ENCODE assay signal across 22 mouse cellular contexts in the genomic region with DNA sequence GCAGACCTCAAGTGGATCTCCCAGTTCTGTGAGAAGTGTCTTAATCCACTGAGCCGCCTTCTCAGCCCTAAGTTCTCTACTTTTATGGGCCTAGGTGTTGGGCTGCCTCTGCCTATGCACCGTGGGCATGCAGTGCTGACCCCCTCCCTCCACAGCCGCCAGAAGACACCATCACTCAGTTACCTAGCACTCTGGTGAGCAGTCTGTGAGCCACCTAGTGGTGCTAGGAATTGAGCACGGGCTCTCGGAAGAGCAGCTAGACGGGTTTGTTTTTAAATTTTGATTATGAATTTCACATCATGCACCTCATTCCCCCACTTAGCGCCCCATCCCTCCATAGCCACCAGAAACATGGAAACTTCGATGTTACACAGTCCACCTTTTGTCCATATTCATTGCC. TPM values are rescaled to one million over a fixed set of nuclear protein-coding genes. Genes with fewer than 3 reads are reported as not detected.
A peak's percentile ranks its signal among the peaks of the same experiment; 100 is the strongest.
DNase-seq lines count a peak whose midpoint lies in the region; ATAC-seq and TF ChIP-seq lines count a peak whose summit lies in the region.
"Had no signal": no experiment of that assay in that cellular context is flagged by ENCODE, and none has a peak within 500 bp of the region (broad histone marks: within the 10 kb centered on the region; RNA-seq: fewer than 3 reads in every experiment).

No protein-coding gene starts in this region.

- no peaks in the 10 kb centered on the region for H3K9me3 ChIP-seq in kidney, postnatal 0 days (replicated peaks; ENCODE audit: low read length)
- no peaks in the 10 kb centered on the region for H3K9me3 ChIP-seq in kidney, embryonic 15.5 days (replicated peaks)
- no peaks in the 10 kb centered on the region for H3K9me3 ChIP-seq in stomach, postnatal 0 days (ENCODE audit: control insufficient read depth, low read length)
- H3K9me3 ChIP-seq: liver, embryonic 15.5 days; midbrain, embryonic 15.5 days; neural tube, embryonic 13.5 days; stomach, embryonic 15.5 days had no signal

- no peak overlapping the region for H3K4me2 ChIP-seq in kidney, postnatal 0 days (ENCODE audit: low read length)
- H3K4me2 ChIP-seq in kidney, embryonic 15.5 days, result no peak overlapping the region
- H3K4me2 ChIP-seq in stomach, postnatal 0 days (replicated peaks; ENCODE audit: low read depth), result no peak overlapping the region
- H3K4me2 ChIP-seq: heart, embryonic 11.5 days; liver, embryonic 15.5 days; midbrain, embryonic 15.5 days; neural tube, embryonic 13.5 days; stomach, embryonic 15.5 days had no signal

- intact Hi-C loops in gastrocnemius, postnatal 36 days (cut with DNase I), result no loop called here

- no peaks in the 10 kb centered on the region for H3K4me1 ChIP-seq in kidney, postnatal 0 days (replicated peaks; ENCODE audit: insufficient read depth, low read length)
- H3K4me1 ChIP-seq in kidney, embryonic 15.5 days, result peaks cover 18% of the 10 kb centered on the region
- H3K4me1 ChIP-seq in stomach, postnatal 0 days (replicated peaks; ENCODE audit: control insufficient read depth, insufficient read depth), result no peaks in the 10 kb centered on the region

- H3K27ac ChIP-seq in kidney, postnatal 0 days, result no peak overlapping the region
- H3K27ac ChIP-seq in kidney, embryonic 15.5 days, result no peak overlapping the region
- no peak overlapping the region for H3K27ac ChIP-seq in stomach, postnatal 0 days (replicated peaks)
- H3K27ac ChIP-seq: liver, embryonic 15.5 days; macrophage; midbrain, embryonic 15.5 days; neural tube, embryonic 13.5 days; stomach, embryonic 15.5 days had no signal

- no peak overlapping the region for H3K9ac ChIP-seq in kidney, postnatal 0 days (ENCODE audit: low read depth, low read length)
- no peak overlapping the region for H3K9ac ChIP-seq in kidney, embryonic 15.5 days
- no peak overlapping the region for H3K9ac ChIP-seq in stomach, postnatal 0 days (ENCODE audit: low read length)
- H3K9ac ChIP-seq: liver, embryonic 15.5 days; midbrain, embryonic 15.5 days; neural tube, embryonic 13.5 days; stomach, embryonic 15.5 days had no signal

- TF ChIP-seq EP300 in stomach, postnatal 0 days (optimal IDR thresholded peaks at IDR 0.05), result no peak

- no peak for ATAC-seq in kidney, postnatal 0 days (replicated peaks; ENCODE audit: low FRiP score, low read depth)
- ATAC-seq in kidney, embryonic 15.5 days (replicated peaks; ENCODE audit: low FRiP score), result no peak
- ATAC-seq in stomach, postnatal 0 days (ENCODE audit: low FRiP score, low TSS enrichment), result no peak
- ATAC-seq: forebrain, embryonic 16.5 days; midbrain, embryonic 15.5 days had no signal

- no peaks in the 10 kb centered on the region for H3K27me3 ChIP-seq in kidney, postnatal 0 days (ENCODE audit: insufficient read depth, low read length)
- no peaks in the 10 kb centered on the region for H3K27me3 ChIP-seq in kidney, embryonic 15.5 days
- H3K27me3 ChIP-seq in stomach, postnatal 0 days (ENCODE audit: control insufficient read depth, insufficient read depth, low read length), result no peaks in the 10 kb centered on the region
- H3K27me3 ChIP-seq: liver, embryonic 15.5 days; midbrain, embryonic 15.5 days; neural tube, embryonic 13.5 days; stomach, embryonic 15.5 days had no signal

- peak; percentile 42 for TF ChIP-seq CTCF in kidney, postnatal 0 days (IDR thresholded peaks at IDR 0.05; ENCODE audit: low read depth)
- TF ChIP-seq CTCF in stomach, postnatal 0 days (IDR thresholded peaks at IDR 0.05; ENCODE audit: low read depth), result peak; percentile 54

- H3K4me3 ChIP-seq in kidney, postnatal 0 days (replicated peaks; ENCODE audit: low read depth, low read length), result no peak overlapping the region
- no peak overlapping the region for H3K4me3 ChIP-seq in kidney, embryonic 15.5 days (replicated peaks)
- H3K4me3 ChIP-seq in stomach, postnatal 0 days (ENCODE audit: low read depth, low read length), result no peak overlapping the region
- H3K4me3 ChIP-seq: liver, embryonic 15.5 days; midbrain, embryonic 15.5 days; neural tube, embryonic 13.5 days; stomach, embryonic 15.5 days had no signal

- H3K36me3 ChIP-seq in kidney, postnatal 0 days (ENCODE audit: insufficient read depth, low read length), result peaks cover 38% of the 10 kb centered on the region
- H3K36me3 ChIP-seq in kidney, embryonic 15.5 days, result peaks cover 60% of the 10 kb centered on the region
- H3K36me3 ChIP-seq in stomach, postnatal 0 days (ENCODE audit: control insufficient read depth, insufficient read depth, low read length), result peaks cover 17% of the 10 kb centered on the region

- no peak for DNase-seq in kidney, postnatal 0 days (ENCODE audit: low spot score)
- DNase-seq in right cerebral cortex, postnatal 14 days, result peak; percentile 7
- DNase-seq in right cerebral cortex, postnatal 36 days (ENCODE audit: low spot score in 2 of 2), result no peak
- DNase-seq in R1 (ENCODE audit: low read depth, low spot score), result peak; percentile 38
- peak; percentile 48 for DNase-seq in stomach, postnatal 0 days (ENCODE audit: low spot score)
- DNase-seq in gastrocnemius, postnatal 36 days, result no peak
- DNase-seq: adrenal gland, postnatal 14 days; cerebellum, adult 9-10 months; embryo, embryonic 11 days; gastrocnemius, postnatal 10 days; heart, postnatal 4 days; kidney, postnatal 10 days; layer of hippocampus, adult 9-11 months; thymus, postnatal 36 days had no signal

- 69% methylated on average over 8 of the region's 8 CpGs for WGBS in kidney, postnatal 0 days
- WGBS in kidney, embryonic 15.5 days, result 66% methylated on average over 8 of the region's 8 CpGs
- 61% methylated on average over 8 of the region's 8 CpGs for WGBS in stomach, postnatal 0 days

RNA-seq across cellular contexts. Expression of gene Rps15, which starts 3.6 kb away (rescaled TPM):
- polyA plus RNA-seq in kidney, postnatal 0 days (2015; fragmentation: Nextera tagmentation; extraction: Ambion mirVana), result 974 and 1,069 TPM in 2 replicates
- polyA plus RNA-seq in kidney, embryonic 15.5 days (2015; fragmentation: Nextera tagmentation; extraction: Ambion mirVana), result 1,002 and 1,019 TPM in 2 replicates
- 766 and 821 TPM in 2 replicates for polyA plus RNA-seq in stomach, postnatal 0 days (2015; fragmentation: Nextera tagmentation; extraction: Ambion mirVana)
- 100 to 1,000 TPM; 529 to 644 TPM for total RNA-seq in gastrocnemius, postnatal 36 days (2021)

RNA-seq across cellular contexts. Expression of gene Apc2, which starts 7.1 kb away (rescaled TPM):
- 0.51 and 0.86 TPM in 2 replicates for polyA plus RNA-seq in kidney, postnatal 0 days (2015; fragmentation: Nextera tagmentation; extraction: Ambion mirVana)
- 1.6 and 2.4 TPM in 2 replicates for polyA plus RNA-seq in kidney, embryonic 15.5 days (2015; fragmentation: Nextera tagmentation; extraction: Ambion mirVana)
- polyA plus RNA-seq in stomach, postnatal 0 days (2015; fragmentation: Nextera tagmentation; extraction: Ambion mirVana), result 1.2 and 1.3 TPM in 2 replicates
- under 1 TPM; 0.54 to 0.57 TPM for total RNA-seq in gastrocnemius, postnatal 36 days (2021)

RNA-seq across cellular contexts. Expression of gene Dazap1, which starts 27.4 kb away (rescaled TPM):
- polyA plus RNA-seq in kidney, postnatal 0 days (2015; fragmentation: Nextera tagmentation; extraction: Ambion mirVana), result 43.7 and 44.6 TPM in 2 replicates
- 56.3 and 58.5 TPM in 2 replicates for polyA plus RNA-seq in kidney, embryonic 15.5 days (2015; fragmentation: Nextera tagmentation; extraction: Ambion mirVana)
- 27.4 and 28.4 TPM in 2 replicates for polyA plus RNA-seq in stomach, postnatal 0 days (2015; fragmentation: Nextera tagmentation; extraction: Ambion mirVana)
- total RNA-seq in gastrocnemius, postnatal 36 days (2021), result 10 to 100 TPM; 30.0 to 40.4 TPM

RNA-seq across cellular contexts. Expression of gene Gamt, which starts 27.8 kb away (rescaled TPM):
- 25.5 and 26.0 TPM in 2 replicates for polyA plus RNA-seq in kidney, postnatal 0 days (2015; fragmentation: Nextera tagmentation; extraction: Ambion mirVana)
- polyA plus RNA-seq in kidney, embryonic 15.5 days (2015; fragmentation: Nextera tagmentation; extraction: Ambion mirVana), result 34.2 and 37.0 TPM in 2 replicates
- 16.3 and 17.4 TPM in 2 replicates for polyA plus RNA-seq in stomach, postnatal 0 days (2015; fragmentation: Nextera tagmentation; extraction: Ambion mirVana)
- total RNA-seq in gastrocnemius, postnatal 36 days (2021), result 10 to 100 TPM; 35.1 to 59.8 TPM

RNA-seq across cellular contexts. Expression of gene 2310011J03Rik, which starts 31.7 kb away (rescaled TPM):
- polyA plus RNA-seq in kidney, postnatal 0 days (2015; fragmentation: Nextera tagmentation; extraction: Ambion mirVana), result 52.2 and 53.6 TPM in 2 replicates
- polyA plus RNA-seq in kidney, embryonic 15.5 days (2015; fragmentation: Nextera tagmentation; extraction: Ambion mirVana), result 49.5 and 52.7 TPM in 2 replicates
- 50.3 and 51.2 TPM in 2 replicates for polyA plus RNA-seq in stomach, postnatal 0 days (2015; fragmentation: Nextera tagmentation; extraction: Ambion mirVana)
- total RNA-seq in gastrocnemius, postnatal 36 days (2021), result 1 to 10 TPM; 5.5 to 6.2 TPM

Comparison
In these comparisons a context has a peak if more than half of its experiments do, and no peak if none do; other contexts are left out.
1. DNase-seq: peak in right cerebral cortex, postnatal 14 days (single experiment), R1 (single experiment) and stomach, postnatal 0 days (single experiment); none in kidney, postnatal 0 days (single experiment), right cerebral cortex, postnatal 36 days (0 of 2) and gastrocnemius, postnatal 36 days (0 of 2).